Comparison of ENCODE assay signal across 8 mouse cellular contexts in the genomic region with DNA sequence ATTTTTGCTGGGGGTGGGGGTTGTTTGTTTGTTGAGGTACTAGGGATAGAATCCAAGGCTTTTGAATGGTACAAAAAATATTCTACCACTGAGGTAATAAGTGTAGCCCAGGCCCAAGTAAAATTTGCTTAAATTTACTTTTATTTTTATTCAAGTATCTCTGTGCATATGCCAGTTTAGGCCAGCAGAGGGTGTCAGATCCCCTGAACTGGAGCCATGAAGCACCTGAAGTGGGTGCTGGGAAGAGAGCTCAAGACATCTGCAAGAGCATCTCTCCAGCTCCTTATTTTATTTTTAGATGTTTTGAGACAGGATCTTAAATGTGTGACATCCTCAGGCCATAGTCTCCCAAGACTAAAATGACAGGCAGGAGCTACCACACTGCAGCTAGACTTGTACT. TPM values are rescaled to one million over a fixed set of nuclear protein-coding genes. Genes with fewer than 3 reads are reported as not detected.
A peak's percentile ranks its signal among the peaks of the same experiment; 100 is the strongest.
DNase-seq lines count a peak whose midpoint lies in the region; ATAC-seq and TF ChIP-seq lines count a peak whose summit lies in the region.

No protein-coding gene starts in this region.

- peaks cover 66% of the 10 kb centered on the region for H3K36me3 ChIP-seq in lung, embryonic 14.5 days (ENCODE audit: insufficient read depth)
- peaks cover 5% of the 10 kb centered on the region for H3K36me3 ChIP-seq in midbrain, embryonic 11.5 days (ENCODE audit: control insufficient read depth, insufficient read depth, low read length)

- H3K9ac ChIP-seq in lung, embryonic 14.5 days: no peak overlapping the region
- H3K9ac ChIP-seq in midbrain, embryonic 11.5 days (ENCODE audit: low read length): no peak overlapping the region

- H3K4me3 ChIP-seq in lung, embryonic 14.5 days (ENCODE audit: low read depth, low read length): no peak overlapping the region
- H3K4me3 ChIP-seq in midbrain, embryonic 11.5 days (ENCODE audit: low read depth, low read length): no peak overlapping the region

- no peak for ATAC-seq in lung, embryonic 14.5 days (ENCODE audit: insufficient read depth)
- no peak for ATAC-seq in erythroid progenitor cell, adult 5-6 weeks (replicated peaks; ENCODE audit: low FRiP score, poor library complexity, severe bottlenecking)
- no peak for ATAC-seq in midbrain, embryonic 11.5 days (ENCODE audit: low FRiP score)

- peak; percentile 28 to 50 for DNase-seq in cerebellum, postnatal 14 days
- DNase-seq in cerebellum, adult 11 months: no peak
- DNase-seq in lung, embryonic 14.5 days: peak; percentile 61
- DNase-seq in lung, postnatal 4 days: no peak
- DNase-seq in brain, adult 2 months (ENCODE audit: low read depth, low spot score): peak; percentile 81
- DNase-seq in mesoderm, embryonic 11.5 days (ENCODE audit: low read depth, low spot score): peak; percentile 26
- DNase-seq in midbrain, embryonic 11.5 days (ENCODE audit: low spot score, missing footprints): no peak

- H3K9me3 ChIP-seq in lung, embryonic 14.5 days (ENCODE audit: low read depth, low read length): no peaks in the 10 kb centered on the region
- no peaks in the 10 kb centered on the region for H3K9me3 ChIP-seq in midbrain, embryonic 11.5 days (ENCODE audit: control insufficient read depth, low read length)

- no peak overlapping the region for H3K4me2 ChIP-seq in lung, embryonic 14.5 days
- H3K4me2 ChIP-seq in midbrain, embryonic 11.5 days: no peak overlapping the region

- TF ChIP-seq CTCF in lung, embryonic 14.5 days (IDR thresholded peaks at IDR 0.05; ENCODE audit: low read depth): peak; percentile 58

- no peak overlapping the region for H3K27ac ChIP-seq in lung, embryonic 14.5 days (ENCODE audit: low read depth)
- H3K27ac ChIP-seq in midbrain, embryonic 11.5 days (ENCODE audit: low read depth, low read length): no peak overlapping the region

- H3K27me3 ChIP-seq in lung, embryonic 14.5 days (ENCODE audit: insufficient read depth, low read length): no peaks in the 10 kb centered on the region
- no peaks in the 10 kb centered on the region for H3K27me3 ChIP-seq in midbrain, embryonic 11.5 days (ENCODE audit: control insufficient read depth, insufficient read depth, low read length)

- H3K4me1 ChIP-seq in lung, embryonic 14.5 days (ENCODE audit: insufficient read depth): no peaks in the 10 kb centered on the region
- H3K4me1 ChIP-seq in midbrain, embryonic 11.5 days (ENCODE audit: control insufficient read depth, insufficient read depth, low read length): no peaks in the 10 kb centered on the region

RNA-seq across cellular contexts. Expression of gene Cap1, which starts 15.8 kb away (rescaled TPM):
- polyA plus RNA-seq in lung, embryonic 14.5 days (2014; fragmentation: Nextera tagmentation; extraction: Ambion mirVana): 79.9 and 80.6 TPM in 2 replicates
- total RNA-seq in erythroid progenitor cell, adult 5-6 weeks (2015; ENCODE audit: low replicate concordance): 80.5 and 81.8 TPM in 2 replicates
- 71.2 and 81.2 TPM in 2 replicates for total RNA-seq in erythroid progenitor cell, adult 5-6 weeks (2017; ENCODE audit: low replicate concordance)
- polyA plus RNA-seq in midbrain, embryonic 11.5 days (2014; fragmentation: Nextera tagmentation; extraction: Ambion mirVana): 69.7 and 74.4 TPM in 2 replicates

RNA-seq across cellular contexts. Expression of gene Ppt1, which starts 34.0 kb away (rescaled TPM):
- polyA plus RNA-seq in lung, embryonic 14.5 days (2014; fragmentation: Nextera tagmentation; extraction: Ambion mirVana): 61.0 and 65.7 TPM in 2 replicates
- 15.1 and 39.3 TPM in 2 replicates for total RNA-seq in erythroid progenitor cell, adult 5-6 weeks (2015; ENCODE audit: low replicate concordance)
- 6.9 and 12.6 TPM in 2 replicates for total RNA-seq in erythroid progenitor cell, adult 5-6 weeks (2017; ENCODE audit: low replicate concordance)
- 62.7 and 63.7 TPM in 2 replicates for polyA plus RNA-seq in midbrain, embryonic 11.5 days (2014; fragmentation: Nextera tagmentation; extraction: Ambion mirVana)

Comparison
In these comparisons a context has a peak if more than half of its experiments do, and no peak if none do; other contexts are left out.
1. DNase-seq: peak in cerebellum, postnatal 14 days (2 of 2), lung, embryonic 14.5 days (single experiment), brain, adult 2 months (single experiment) and mesoderm, embryonic 11.5 days (single experiment); none in cerebellum, adult 11 months (single experiment), lung, postnatal 4 days (0 of 2) and midbrain, embryonic 11.5 days (single experiment).